Mouse (Mus musculus) erythroid progenitor cell, adult 5-6 weeks (primary cell): Measurements from ENCODE around the gene Hist2h4. TPM values are rescaled to one million over a fixed set of nuclear protein-coding genes. Genes with fewer than 3 reads are reported as not detected.
"Not testable (repeated sequence)": the region's sequence is repeated elsewhere in the genome, so short reads cannot be mapped to it uniquely, and the experiment has no call there.

Experiments
- ATAC-seq: replicated peaks from 2 replicates; pipeline ENCODE4 v1.8.0; 2016; ENCODE audit warnings: moderate number of reproducible peaks, mild to moderate bottlenecking, moderate TSS enrichment, inconsistent platforms; ENCODE audit not compliant: poor library complexity, low FRiP score, severe bottlenecking
- total RNA-seq, 2 experiments: library from RNA; stranded (forward) in 1 of 2; stranded (reverse) in 1 of 2; fragments of 150-400 nt in 1 of 2; fragments of 186-747, 209-891 nt in 1 of 2; gene quantifications; 2 replicates each; pipeline versions ENCODE4 v1.2.3 to v1.2.4; 2015 to 2017; ENCODE audit warnings: low replicate concordance in 2 of 2

Hist2h4 gene
- total RNA-seq (2015; ENCODE audit: low replicate concordance) (928 and 1,194 TPM in 2 replicates), total RNA-seq (2017; ENCODE audit: low replicate concordance) (316 and 543 TPM in 2 replicates)

DNA sequence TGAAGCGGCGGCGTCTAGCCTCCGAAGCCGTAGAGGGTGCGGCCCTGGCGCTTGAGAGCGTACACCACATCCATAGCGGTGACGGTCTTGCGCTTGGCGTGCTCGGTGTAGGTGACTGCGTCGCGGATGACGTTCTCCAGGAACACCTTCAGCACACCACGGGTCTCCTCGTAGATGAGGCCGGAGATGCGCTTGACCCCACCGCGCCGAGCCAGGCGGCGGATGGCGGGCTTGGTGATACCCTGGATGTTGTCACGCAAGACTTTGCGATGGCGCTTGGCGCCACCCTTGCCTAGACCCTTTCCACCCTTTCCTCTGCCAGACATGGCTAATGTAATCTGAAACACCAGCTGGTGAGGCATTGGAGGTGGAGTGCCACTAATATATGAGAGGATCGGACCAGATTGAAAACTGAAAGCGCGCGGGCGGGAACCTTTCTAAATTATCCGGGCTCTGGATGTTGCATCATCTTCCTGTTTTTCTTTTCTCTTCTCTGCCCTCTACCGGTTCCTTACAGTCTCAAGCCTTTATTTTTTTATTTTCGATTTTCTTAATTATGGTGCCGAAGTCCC lies at the start of gene Hist2h4:
Hist2h4 (minus strand) TSS at position 333 of the 572 bp plus-strand sequence.
- peak; percentile 74 for ATAC-seq

GRCm38 (mm10) chr3:96312341-96313098 lies 49.4 kb upstream of the Hist2h4 start:
- ATAC-seq = no peak

DNA sequence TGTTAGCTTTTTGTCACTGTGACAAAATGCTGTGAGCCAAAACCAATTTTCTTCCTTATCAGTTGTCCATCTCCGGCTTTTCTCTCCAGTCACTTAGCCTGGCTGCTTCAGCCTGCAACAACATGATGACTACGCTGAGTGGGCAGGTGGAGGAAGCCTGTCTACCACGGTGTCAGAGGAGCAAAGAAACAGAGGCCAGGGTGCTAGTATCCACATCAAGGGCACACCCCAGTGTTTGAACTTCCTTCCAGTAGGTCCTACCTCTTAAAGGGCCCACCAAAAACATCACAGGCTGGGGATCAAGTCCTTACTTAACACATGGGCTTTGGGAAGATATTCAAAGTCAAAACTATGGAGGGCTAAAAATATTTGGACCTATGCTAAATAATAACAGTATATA lies 46.3 kb upstream of the Hist2h4 start:
- ATAC-seq = no peak

- no peak for ATAC-seq
These were observed 43.4 kb upstream of the Hist2h4 start for GRCm38 (mm10) chr3:96306506-96306905.

- no peak for ATAC-seq
These were observed 39.0 kb upstream of the Hist2h4 start for GRCm38 (mm10) chr3:96302076-96302475.

- no peak for ATAC-seq
These were observed 37.8 kb upstream of the Hist2h4 start for GRCm38 (mm10) chr3:96300706-96301529.

GRCm38 (mm10) chr3:96299562-96299961 lies 36.5 kb upstream of the Hist2h4 start:
- no peak for ATAC-seq

- no peak for ATAC-seq
These were observed 35.2 kb upstream of the Hist2h4 start for GRCm38 (mm10) chr3:96298360-96298759.

DNA sequence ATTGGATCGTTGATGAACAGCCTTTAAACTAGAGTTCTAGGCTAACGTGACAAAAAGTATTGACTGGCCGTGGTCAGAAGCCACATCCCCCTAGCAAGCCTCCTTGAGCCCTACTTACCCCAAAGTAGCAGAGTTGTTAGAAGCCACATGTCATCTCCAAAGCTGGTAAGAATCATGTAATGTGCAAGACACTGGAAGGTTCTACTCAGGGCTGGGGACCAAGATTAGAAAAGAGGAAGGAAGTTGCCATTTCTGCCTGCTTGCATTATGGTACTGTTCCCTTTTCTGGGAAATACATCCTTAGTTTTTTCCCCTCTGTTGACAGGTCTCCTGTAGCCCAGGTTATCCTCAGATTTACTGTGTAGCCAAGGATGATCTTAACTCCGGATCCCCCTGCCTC lies 30.7 kb upstream of the Hist2h4 start, which contains the start of gene Fcgr1:
Fcgr1 (minus strand) TSS at position 183 of the 400 bp plus-strand sequence.
- ATAC-seq = no peak

- no peak for ATAC-seq
These were observed 30.3 kb upstream of the Hist2h4 start for GRCm38 (mm10) chr3:96293368-96293767.

- no peak for ATAC-seq
These were observed 29.5 kb upstream of the Hist2h4 start for GRCm38 (mm10) chr3:96292641-96293040.

DNA sequence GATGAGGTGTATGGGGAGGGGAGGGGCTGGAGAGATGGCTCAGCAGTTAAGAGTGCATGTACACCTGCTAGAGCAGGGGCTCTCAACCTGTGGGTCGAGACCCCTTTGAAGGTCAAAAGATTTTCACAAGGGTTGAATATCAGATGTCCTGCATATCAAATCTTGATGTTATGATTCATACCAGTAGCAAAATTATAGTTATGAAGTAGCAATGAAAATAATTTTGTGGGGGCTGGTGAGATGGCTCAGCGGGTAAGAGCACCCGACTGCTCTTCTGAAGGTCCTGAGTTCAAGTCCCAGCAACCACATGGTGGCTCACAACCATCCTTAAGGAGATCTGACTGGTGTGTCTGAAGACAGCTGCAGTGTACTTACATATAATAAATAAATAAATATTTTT lies 27.6 kb upstream of the Hist2h4 start:
- ATAC-seq = not testable (repeated sequence)

- no peak for ATAC-seq
These were observed 26.1 kb upstream of the Hist2h4 start for GRCm38 (mm10) chr3:96289201-96289600.

DNA sequence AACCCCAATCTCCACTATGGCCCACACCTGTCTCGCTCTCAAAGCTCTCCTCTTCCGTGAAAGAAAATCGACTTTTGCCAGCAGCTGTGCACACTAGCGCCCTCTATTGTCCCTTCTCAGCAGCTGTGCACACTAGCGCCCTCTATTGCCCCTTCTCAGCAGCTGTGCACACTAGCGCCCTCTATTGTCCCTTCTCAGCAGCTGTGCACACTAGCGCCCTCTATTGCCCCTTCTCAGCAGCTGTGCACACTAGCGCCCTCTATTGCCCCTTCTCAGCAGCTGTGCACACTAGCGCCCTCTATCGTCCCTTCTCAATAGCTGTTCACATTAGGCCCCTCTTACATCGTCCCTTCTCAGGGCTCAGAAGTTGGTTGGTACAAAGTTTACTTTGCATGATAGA lies 24.2 kb upstream of the Hist2h4 start:
- not testable (repeated sequence) for ATAC-seq

- ATAC-seq = no peak
These were observed 21.3 kb upstream of the Hist2h4 start for GRCm38 (mm10) chr3:96284457-96284856.

DNA sequence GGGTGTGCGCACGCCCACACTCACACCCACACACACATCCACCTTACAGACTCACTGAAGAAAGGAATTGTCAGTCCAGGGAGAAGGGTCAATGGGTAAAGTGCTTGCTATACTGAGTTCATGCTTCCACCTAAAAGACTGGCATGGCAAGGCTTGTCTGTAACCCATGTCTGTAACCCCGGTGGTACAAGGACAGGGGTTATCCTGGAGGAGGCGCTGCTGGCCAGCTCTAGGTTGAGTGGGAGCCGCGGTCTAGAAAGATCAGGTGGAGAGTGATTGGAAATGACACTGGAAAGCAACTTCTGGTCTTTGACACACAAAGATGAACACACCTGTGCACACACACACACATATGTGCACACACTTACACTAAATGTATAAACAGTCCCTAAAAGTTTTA lies 17.5 kb upstream of the Hist2h4 start:
- no peak for ATAC-seq

DNA sequence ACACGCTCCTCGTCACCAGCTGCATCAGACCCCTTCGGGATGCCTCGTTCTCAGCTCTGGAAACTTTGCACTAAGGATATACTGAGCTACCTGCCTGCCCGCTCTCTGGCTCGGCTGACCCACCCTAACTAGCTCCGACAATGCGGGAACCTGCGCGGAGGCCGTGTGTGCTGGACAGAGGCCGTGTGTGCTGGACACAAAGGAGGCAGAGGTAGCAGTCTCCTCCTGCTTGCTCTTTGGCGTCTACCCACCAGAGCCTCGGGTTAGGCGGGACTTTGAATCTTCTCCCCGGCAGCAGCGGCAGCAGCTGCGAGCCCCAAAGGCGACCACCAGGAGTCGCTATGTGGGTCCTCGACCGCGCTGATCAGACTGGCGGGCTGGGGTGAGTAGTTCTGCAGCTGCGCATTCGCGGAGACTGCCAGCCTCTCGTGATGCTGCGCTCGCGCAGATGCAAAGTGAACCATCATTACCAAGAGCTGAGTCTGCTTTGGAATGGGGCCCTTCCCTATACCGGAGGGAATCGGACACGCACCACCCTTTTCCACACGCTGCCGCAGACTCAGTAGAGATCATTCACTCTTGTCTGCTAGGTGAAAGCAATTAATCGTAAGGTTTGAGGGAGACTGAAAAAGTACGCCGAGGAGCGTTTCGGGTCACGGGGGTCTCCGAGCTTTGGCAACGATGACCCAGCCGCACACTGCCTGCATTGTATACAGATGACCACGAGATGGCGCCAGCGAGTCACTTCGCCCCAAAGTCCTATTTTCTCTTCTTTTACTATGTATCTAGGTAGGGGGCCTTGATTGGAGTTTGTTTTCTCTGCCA lies 14.9 kb upstream of the Hist2h4 start:
- ATAC-seq = peak; percentile 96

- peak; percentile 77 for ATAC-seq
These were observed 14.3 kb upstream of the Hist2h4 start for GRCm38 (mm10) chr3:96277428-96277799.

- ATAC-seq = no peak
These were observed 10.7 kb upstream of the Hist2h4 start for GRCm38 (mm10) chr3:96273591-96274465.
